Mouse (Mus musculus) thymus, adult 2 months (tissue): Measurements from ENCODE around the gene BC005537. TPM values are rescaled to one million over a fixed set of nuclear protein-coding genes. Genes with fewer than 3 reads are reported as not detected.
"Not testable (repeated sequence)": the region's sequence is repeated elsewhere in the genome, so short reads cannot be mapped to it uniquely, and the experiment has no call there.

Source experiments
- DNase-seq: peaks from one replicate; pipeline ENCODE4 v3.0.0; 2021
- H3K27ac ChIP-seq: fragments of 200-500 bp; 2 replicates; pipeline ENCODE4 v1.5.1; 2012; ENCODE audit warnings: low read length, control low read depth; ENCODE audit not compliant: control insufficient read depth, insufficient read depth
- H3K27me3 ChIP-seq: fragments of 200-500 bp; 2 replicates; pipeline ENCODE4 v1.6.1; 2012; ENCODE audit warnings: mild to moderate bottlenecking, low read length, moderate library complexity, mixed read lengths; ENCODE audit not compliant: control insufficient read depth, insufficient read depth
- H3K36me3 ChIP-seq: fragments of 200-500 bp; 2 replicates; pipeline ENCODE4 v1.6.1; 2012; ENCODE audit warnings: mild to moderate bottlenecking, low read length, moderate library complexity; ENCODE audit not compliant: control insufficient read depth, insufficient read depth
- H3K4me1 ChIP-seq: fragments of 200-500 bp; replicated peaks from 2 replicates; pipeline ENCODE4 v1.6.1; 2012; ENCODE audit warnings: low read length; ENCODE audit not compliant: control insufficient read depth, insufficient read depth
- H3K4me3 ChIP-seq: fragments of 200-500 bp; 2 replicates; pipeline ENCODE4 v1.5.1; 2012; ENCODE audit warnings: mild to moderate bottlenecking, low read length, control low read depth, moderate library complexity; ENCODE audit not compliant: control insufficient read depth, insufficient read depth
- CTCF ChIP-seq: fragments of 200-500 bp; IDR thresholded peaks from 2 replicates; pipeline ENCODE4 v1.5.1; 2012; ENCODE audit warnings: mild to moderate bottlenecking, control low read depth, low read length, moderate library complexity, borderline replicate concordance; ENCODE audit not compliant: control insufficient read depth, poor library complexity, insufficient read depth; ENCODE audit errors: extremely low read depth
- POLR2A ChIP-seq: fragments of 200-500 bp; IDR thresholded peaks from 2 replicates; pipeline ENCODE4 v1.6.1; 2012; ENCODE audit warnings: mild to moderate bottlenecking, low read length, control low read depth, moderate library complexity; ENCODE audit not compliant: control insufficient read depth, poor library complexity, insufficient read depth; ENCODE audit errors: extremely low read depth
- WGBS: fragments of 180-500 bp; shearing (Covaris S2); methylation state at CpG from one replicate; pipeline ENCODE4 v1.1.7; 2018; 5-methylcytosine and 5-hydroxymethylcytosine counted together
- polyA plus RNA-seq: library from polyadenylated mRNA; depleted of rRNA; stranded (reverse); fragments of >200 nt; gene quantifications from 2 replicates; pipeline ENCODE4 v1.2.3, GENCODE M21; 2012

Gene BC005537
- polyA plus RNA-seq, 1 experiment = 48.8 TPM

DNA sequence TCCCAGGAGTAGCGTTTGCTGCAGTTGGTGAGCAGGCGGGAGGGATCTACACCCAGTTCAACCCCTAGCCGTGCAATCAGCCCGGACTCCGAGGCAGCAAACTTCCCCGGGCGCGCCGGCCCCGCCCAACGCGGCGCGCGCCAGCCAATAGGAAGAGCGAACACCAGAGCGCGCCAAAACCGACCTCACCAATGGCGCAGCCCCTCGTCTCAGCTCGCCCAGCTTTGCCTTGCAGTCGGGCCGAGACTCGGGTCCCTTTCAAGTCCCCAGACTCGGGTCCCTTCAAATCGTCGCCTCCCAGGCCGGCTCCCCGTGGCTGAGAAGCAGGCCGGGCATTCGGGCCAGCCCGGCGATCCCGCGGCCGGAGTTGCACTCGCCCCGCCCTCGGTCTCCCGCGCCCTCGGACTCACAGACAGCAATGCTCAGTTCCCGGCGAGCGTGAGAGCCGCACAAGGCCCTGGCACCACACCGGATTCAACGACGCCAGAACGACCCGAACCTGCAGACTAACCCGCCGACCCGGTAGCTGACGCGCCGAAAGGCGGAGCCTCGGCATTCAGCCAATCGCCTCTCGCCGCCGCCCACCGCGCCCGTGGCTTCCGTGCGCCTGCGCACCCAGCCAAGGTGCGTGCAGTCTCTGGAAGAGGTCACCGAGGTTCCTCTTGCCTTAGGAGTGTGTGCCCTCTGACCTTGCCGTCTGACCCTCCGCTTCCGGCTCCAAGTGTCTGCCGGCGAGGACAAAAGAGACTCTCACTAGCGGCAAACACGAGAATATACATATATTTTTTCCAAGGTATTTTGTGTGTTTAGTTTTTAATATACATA lies 39.8 kb upstream of the BC005537 start, which contains the start of gene Gmnn:
Gmnn (minus strand) TSS at position 521 of the 825 bp plus-strand sequence.
- TF ChIP-seq CTCF (0 out of 2 replicates have a peak, but pooled peaks have one; percentile 20), POLR2A (peak; percentile 71)
- WGBS = under 1% methylated on average over 79 of the region's 79 CpGs
- H3K4me1 ChIP-seq = peaks cover 12% of the 10 kb centered on the region

DNA sequence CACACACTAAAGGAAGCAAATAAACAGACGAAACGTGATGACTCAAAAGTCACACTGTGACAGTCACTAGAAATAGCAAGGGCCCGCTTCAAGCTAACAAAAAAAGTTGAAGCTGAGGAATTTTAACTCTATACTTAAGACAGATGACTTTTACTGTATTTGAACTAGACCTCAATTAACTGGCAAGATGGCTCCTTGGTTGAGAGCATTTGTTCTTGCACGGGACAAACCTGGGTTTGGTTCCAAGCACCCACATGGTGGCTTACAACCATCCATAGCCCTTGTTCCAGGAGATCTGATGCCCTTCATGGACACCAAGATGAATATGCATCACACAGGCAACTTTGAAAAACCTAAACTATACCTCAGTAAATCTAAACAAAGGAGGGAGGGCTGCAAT lies 39.2 kb upstream of the BC005537 start:
- no peaks in the 10 kb centered on the region for H3K27me3 ChIP-seq
- WGBS = 14% methylated on average over 4 of the region's 4 CpGs
- peak; percentile 10 for DNase-seq
- peaks cover 10% of the 10 kb centered on the region; the same call in 1 of the 2 replicates for H3K36me3 ChIP-seq
- H3K4me1 ChIP-seq = peaks cover 12% of the 10 kb centered on the region
- H3K4me3 ChIP-seq = peak overlapping the region; percentile 76; the same call in 1 of the 2 replicates
- TF ChIP-seq CTCF (no peak), POLR2A (no peak)
- H3K27ac ChIP-seq = no peak overlapping the region

More for the DNA sequence above, 39.8 kb upstream of the BC005537 start, which contains the start of gene Gmnn:
- no peaks in the 10 kb centered on the region for H3K27me3 ChIP-seq
- H3K36me3 ChIP-seq = peaks cover 13% of the 10 kb centered on the region
- peak within 1 kb of the TSS; percentile 76 for H3K4me3 ChIP-seq
- DNase-seq = peak; percentile 92
- H3K27ac ChIP-seq = peak within 1 kb of the TSS; percentile 6; the same call in 1 of the 2 replicates

DNA sequence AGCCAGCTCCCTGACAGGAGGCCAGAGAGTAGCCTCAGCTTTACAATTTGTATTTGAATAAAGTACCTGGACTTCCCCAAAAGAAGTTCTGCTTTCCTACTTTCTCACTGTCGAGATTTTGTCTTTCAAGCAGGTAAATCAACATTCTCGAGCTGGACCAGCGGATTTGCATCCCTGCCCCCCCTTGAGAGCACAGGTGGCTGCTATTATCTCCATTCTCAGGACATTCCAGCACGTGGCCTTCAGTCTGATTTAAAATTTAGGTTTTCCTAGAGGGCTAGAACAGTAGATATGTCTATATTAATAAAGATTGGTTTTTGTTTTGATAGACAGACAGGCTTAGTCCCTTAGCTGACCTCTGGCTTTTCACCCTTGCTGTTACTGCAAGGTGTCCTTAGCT lies 33.6 kb upstream of the BC005537 start:
- not testable (repeated sequence) for DNase-seq, H3K4me3 ChIP-seq, H3K27me3 ChIP-seq, H3K4me1 ChIP-seq, H3K36me3 ChIP-seq, H3K27ac ChIP-seq
- 63% methylated on average over 4 of the region's 4 CpGs for WGBS

DNA sequence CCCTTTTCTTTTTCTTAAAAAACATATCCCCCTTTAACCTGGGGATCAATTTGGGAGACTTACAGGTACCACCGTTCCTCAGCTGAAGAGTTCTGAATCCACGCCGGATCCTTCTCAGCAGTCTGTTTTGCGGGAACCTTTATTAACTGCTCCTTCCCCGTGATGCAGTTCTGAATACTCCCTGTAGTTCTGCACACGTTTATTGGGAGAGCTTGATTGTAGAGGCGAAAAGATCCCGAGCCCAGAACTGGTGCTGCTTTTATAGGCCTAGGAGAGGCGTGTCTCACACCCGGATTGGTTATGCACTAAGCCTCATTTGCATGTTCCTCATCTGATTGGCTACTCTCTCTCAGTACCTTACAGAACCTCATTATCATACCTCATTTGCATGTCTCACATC lies 30.0 kb upstream of the BC005537 start:
- H3K27me3 ChIP-seq, H3K27ac ChIP-seq, DNase-seq, H3K36me3 ChIP-seq, H3K4me1 ChIP-seq, H3K4me3 ChIP-seq: not testable (repeated sequence)
- 97% methylated on average over 10 of the region's 10 CpGs for WGBS

DNA sequence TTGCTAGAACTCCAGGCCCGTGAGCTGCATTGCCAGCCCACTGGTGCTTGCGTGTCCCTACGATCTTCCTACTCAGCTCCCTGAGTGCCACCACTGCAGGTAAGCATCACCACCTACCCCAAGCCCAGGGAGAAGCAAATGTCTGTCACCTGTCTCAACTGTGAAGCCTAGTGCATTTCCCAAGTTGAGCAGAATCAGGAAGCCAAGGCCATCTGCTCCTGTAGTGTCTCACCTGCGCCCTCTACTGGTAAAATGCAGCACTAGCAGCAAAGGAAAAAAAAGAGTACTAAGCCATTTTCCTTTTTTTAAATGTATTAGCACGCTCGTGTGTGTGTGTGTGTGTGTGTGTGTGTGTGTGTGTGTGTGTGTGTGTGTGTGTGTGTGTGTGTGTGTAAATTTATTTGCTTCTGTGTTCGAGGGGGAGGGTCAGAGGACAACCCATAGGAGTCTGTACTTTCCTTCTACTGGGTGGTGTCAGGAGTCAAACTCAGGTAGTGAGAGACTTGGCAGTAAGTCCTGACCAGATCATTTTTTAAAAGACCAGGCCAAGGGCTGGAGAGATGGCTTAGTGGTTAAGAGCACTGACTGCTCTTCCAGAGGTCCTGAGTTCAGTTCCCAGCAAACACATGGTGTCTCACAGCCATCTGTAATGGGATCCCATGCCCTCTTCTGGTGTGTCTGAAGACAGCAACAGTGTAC lies 25.2 kb upstream of the BC005537 start:
- Histone ChIP-seq H3K27me3 (no peaks in the 10 kb centered on the region), H3K4me1 (peaks cover 12% of the 10 kb centered on the region), H3K27ac (no peak overlapping the region), H3K4me3 (no peak overlapping the region), H3K36me3 (no peaks in the 10 kb centered on the region)
- WGBS = 41% methylated on average over 7 of the region's 7 CpGs
- peak; percentile 52 for DNase-seq
- TF ChIP-seq POLR2A = no peak
- no peak for TF ChIP-seq CTCF

DNA sequence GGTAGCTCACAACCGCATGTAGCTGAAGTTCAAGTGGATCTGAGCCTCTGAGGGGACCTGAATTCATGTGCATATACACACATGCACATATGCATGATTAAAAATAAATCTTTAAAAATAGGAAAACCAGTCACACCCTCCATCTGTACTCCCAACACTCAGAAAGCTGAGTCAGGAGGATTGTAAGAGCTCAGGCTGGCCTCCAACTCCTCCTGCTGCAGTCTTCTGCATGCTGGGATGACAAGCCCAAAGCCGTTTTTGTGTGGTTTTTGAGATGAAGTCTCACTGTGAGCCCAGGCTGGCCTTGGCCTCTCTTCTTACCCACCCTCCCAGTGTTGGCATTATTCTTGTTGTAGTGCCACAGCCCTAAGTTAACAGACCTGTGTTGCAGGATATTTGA lies 23.4 kb upstream of the BC005537 start:
- H3K4me1 ChIP-seq = peaks cover 12% of the 10 kb centered on the region
- TF ChIP-seq CTCF (no peak), POLR2A (no peak)
- no peak for DNase-seq
- no peaks in the 10 kb centered on the region for H3K27me3 ChIP-seq
- H3K27ac ChIP-seq = no peak overlapping the region
- 66% methylated on average over 2 of the region's 2 CpGs for WGBS
- no peaks in the 10 kb centered on the region for H3K36me3 ChIP-seq
- H3K4me3 ChIP-seq = no peak overlapping the region

DNA sequence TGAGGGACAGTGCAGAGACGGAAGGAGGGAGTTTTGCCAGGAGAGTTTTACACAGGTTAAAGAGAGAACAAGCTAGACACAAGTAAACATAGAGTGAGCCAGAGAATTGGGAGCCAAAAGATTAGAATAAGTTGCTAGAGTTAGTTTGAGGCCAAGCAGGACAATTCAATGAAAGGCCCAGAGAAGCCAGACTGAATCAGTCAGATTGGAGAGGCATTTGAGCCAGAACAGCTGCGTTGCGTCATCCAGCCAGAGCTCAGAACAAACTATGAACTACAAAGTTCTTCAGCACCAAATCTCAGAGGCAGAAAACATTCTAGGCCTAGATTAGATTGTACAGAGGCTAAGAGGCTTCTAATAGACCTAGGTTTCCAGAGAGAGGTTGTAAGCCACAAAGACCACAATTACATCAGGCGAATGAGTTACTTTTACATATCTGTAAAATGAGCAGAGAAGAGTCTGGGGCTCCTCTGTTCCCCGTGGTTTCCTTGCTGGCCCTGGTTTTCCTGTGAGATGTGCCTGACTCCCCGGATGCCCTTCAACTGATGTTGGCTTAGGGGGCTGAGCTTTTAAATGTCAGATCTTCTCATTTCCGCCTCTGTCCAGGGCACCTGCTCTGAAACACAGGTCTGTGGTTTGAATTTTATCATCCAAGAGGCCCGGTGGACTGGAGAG lies 22.6 kb upstream of the BC005537 start:
- Histone ChIP-seq H3K4me1 (peaks cover 12% of the 10 kb centered on the region), H3K27ac (peak overlapping the region; percentile 25; the same call in 1 of the 2 replicates), H3K4me3 (no peak overlapping the region), H3K27me3 (no peaks in the 10 kb centered on the region), H3K36me3 (no peaks in the 10 kb centered on the region)
- no peak for DNase-seq
- WGBS = 19% methylated on average over 8 of the region's 8 CpGs
- no peak for TF ChIP-seq POLR2A
- TF ChIP-seq CTCF = no peak
